Mouse (Mus musculus) heart, postnatal 14 days (tissue): ENCODE measurements at regions not wholly inside any gene's neighbourhood (a gene's known extent, or its start where the extent isn't known, plus 50 kb on each side); places are given as distances from the start of the nearest gene placed in this dataset.

Experiments used
- DNase-seq, 2 experiments: peaks; one replicate each; pipeline ENCODE4 v3.0.0; 2021 to 2022
- intact Hi-C: fragments of 180-260 bp; cut with DNase I; formaldehyde crosslinking; loops from one replicate; pipeline ENCODE4 v1.15.1; 2025

- no peak for DNase-seq
- intact Hi-C loops: no loop called here
These were observed 435.4 kb downstream of the Gxylt1 start for GRCm38 (mm10) chr15:92839611-92840010.

GRCm38 (mm10) chr15:92826136-92826535 is 429.5 kb downstream of the Pdzrn4 start:
- no peak for DNase-seq
- intact Hi-C loops: no loop called here
